Mouse (Mus musculus) neural tube, embryonic 10.5 days (tissue): ENCODE results near the gene Lipe.
"Not testable (repeated sequence)": the region's sequence is repeated elsewhere in the genome, so short reads cannot be mapped to it uniquely, and the experiment has no call there.

Source experiments
- DNase-seq: peaks from one replicate; pipeline ENCODE4 v3.0.0-alpha.2; 2017; ENCODE audit warnings: low spot score; ENCODE audit errors: extremely low spot score

The Lipe gene

GRCm38 (mm10) chr7:25398610-25399009, at the start of gene Lipe:
TSS of gene Lipe (minus strand) at chr7:25398710.
- DNase-seq = no peak

DNA sequence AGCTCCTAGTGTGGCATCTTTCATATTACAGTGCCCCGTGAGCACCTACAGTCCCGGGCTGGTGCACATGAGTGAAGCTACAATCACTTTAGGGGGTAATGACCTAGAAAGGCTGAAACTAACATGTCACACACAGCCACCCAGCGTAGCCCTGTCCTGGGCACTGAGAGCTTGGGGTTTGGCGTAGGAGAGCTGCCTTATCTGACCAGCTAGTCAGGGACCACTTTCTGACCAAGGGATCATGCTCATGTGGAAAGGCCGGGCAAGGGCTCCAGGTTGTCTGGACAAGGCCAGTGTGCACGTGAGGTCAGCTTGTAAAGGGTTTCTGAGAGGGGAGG, 42.3 kb upstream of the Lipe start:
- DNase-seq = no peak

GRCm38 (mm10) chr7:25439978-25440815, 41.7 kb upstream of the Lipe start:
- DNase-seq = no peak

GRCm38 (mm10) chr7:25439124-25439822, 40.8 kb upstream of the Lipe start:
- no peak for DNase-seq

GRCm38 (mm10) chr7:25436704-25437103, 38.2 kb upstream of the Lipe start:
- no peak for DNase-seq

GRCm38 (mm10) chr7:25436226-25436625, 37.7 kb upstream of the Lipe start:
- no peak for DNase-seq

DNA sequence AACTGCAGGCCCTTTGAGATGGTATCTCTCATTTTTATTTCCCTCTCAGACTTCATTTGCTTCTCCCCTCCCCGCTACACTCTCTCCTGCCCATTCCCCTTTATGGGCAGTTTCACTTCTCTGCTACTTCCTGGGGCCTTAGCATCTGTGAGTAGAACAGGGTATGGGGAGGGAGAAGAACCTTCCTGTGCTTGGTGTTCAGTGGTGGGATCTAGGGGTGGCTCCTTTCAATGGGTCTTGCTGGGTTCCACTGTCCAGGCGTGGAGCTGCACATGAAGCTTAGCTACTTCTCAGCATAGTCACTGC, 37.0 kb upstream of the Lipe start:
- DNase-seq = no peak

DNA sequence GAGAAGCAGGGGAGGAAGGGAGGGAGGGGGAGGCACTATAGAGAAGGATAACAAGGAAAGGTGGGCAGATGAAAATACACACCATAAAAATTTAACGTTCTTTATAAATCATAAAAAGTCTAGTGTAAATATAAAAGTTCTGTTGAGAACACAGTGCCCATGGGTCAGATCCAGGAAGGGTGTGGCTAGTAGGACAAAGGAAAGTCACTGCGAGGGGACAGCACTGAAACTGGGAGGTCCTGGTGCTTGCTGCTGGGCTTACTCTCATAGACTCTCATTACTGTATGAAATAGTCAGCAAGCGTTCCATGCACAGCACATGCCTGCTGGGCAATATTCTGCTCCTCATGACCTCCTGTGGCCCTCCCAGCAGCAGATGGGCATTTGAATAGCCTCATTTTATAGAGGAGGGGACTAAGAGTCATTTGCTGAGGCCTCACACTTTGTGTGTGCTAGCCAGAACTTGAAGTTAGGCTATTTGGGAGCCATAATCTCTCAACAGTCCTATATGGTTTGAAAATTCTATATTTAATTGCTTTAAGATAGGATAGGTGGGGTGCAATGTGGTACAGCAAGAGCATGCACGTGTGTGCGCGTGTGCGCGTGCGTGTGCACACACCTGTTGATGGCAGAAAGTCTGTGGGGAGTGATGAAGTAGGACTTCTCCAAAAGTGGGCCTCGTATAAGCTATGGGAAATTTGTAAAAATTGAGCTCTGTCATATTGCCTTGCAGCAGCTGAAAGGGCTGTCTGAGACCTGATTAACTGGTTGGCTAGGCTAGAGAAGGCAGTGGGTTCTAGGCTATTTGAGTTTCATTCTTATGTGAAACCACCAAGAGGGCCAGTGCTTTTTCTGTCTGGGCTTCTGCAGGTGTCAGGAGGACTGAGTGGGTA, 36.4 kb upstream of the Lipe start:
- DNase-seq = no peak

- DNase-seq = no peak
Observed at GRCm38 (mm10) chr7:25433781-25434560, 35.5 kb upstream of the Lipe start.

DNA sequence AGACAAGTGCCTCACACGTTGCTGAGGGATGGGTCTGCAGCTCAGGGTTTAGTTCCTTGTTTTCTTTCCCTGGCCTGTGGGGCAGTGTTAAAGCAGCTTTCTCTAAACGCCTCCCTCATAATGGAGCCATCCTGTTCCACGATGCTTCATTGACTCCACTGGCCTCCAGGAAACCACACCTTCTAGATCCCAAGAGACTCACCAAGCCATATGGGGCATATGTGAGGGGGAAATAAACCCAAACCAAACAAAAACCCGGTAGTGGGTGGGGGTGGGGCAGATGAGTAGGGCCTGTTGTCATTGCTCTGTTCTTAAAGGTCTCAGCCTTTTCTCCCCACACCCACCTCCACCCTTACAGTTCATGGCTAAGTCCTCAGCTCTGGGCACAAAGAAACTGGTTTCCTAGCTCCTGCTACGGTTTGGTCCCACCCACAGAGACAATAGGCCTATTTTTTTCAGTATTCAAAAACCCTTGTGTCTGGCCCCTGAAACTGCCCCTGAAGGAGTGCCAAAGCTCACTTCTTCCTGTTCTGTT, 34.6 kb upstream of the Lipe start:
- DNase-seq = no peak

DNA sequence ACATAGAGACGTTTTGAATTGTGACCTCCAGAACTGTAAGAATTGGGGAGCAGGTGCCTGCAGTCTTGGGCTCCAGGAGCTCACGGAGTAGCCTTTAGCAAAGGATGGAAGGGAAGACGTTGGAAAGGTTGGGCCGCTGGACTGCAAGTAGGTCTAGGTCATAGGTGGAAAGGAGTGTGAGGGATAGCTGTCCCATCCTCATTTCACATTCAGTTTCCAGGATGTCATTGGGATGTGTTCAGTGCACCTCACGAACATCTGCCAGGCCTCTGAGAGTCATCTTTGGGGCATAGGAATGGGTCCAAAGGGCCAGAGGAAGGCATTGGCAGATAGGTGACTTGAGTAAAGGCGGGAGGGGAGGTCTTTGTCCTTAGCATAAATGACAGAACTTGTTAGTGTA, 33.9 kb upstream of the Lipe start:
- DNase-seq = no peak

DNA sequence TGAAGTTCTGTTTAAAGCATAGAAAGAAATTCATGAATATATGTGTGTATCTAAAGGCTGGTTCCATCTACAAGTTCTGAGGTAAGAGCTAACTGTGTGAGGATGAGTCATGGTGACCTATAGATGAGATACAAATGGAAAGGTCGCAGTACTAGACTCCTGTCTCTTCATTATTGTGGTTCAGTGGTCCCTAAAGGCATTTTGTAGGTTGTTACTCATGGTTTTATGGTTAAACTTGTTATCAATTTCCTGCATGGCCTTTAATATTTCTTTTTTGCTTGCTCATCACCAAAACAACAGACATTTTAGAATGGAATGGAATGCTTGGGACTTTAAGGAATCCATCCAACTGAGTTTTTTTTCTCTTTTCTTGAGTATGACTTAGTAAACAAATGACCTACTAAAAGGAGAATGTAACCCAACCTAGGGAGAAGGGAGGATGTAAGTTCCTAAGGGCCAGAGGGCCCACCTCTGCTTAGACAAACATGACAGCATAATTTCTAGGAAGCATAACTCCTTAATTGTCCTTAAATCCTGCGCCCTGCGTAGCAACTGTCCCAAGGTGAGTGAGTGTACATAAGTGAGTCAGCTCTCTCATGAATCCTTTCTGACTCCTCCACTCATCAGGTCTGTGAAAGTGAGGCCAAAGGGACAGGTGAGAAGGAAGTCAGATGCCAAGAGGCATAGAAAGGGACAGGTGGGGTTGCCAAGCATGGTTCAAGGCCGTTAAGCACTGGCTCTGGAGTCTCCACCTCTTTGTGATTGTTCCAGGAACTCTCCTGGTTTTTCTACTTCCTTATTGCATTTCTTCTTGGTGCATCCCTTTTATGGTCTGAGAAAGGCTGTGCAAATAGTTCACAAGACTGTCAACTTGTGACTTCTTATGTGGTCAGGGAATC, 31.6 kb upstream of the Lipe start:
- no peak for DNase-seq

- no peak for DNase-seq
Observed at GRCm38 (mm10) chr7:25428321-25428720, 29.8 kb upstream of the Lipe start.

DNA sequence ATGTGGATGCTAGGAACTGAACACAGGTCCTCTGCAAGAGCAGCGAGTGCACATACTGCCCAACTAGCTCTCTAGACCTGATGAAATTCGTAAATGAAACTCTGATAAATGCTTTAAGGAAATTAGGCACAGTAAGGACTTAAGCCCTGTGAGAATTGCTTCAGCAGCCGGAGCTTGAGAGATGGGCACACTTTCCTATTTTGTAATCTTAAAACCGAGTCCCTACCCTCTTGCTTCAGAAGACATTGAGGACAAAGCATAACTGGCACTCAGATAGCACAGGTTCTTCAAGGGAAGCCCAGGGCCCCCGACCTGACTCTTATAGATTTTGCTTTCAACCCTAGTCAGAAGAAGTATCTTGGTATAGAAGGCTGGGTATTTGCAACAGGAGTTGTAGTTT, 28.6 kb upstream of the Lipe start:
- no peak for DNase-seq

DNA sequence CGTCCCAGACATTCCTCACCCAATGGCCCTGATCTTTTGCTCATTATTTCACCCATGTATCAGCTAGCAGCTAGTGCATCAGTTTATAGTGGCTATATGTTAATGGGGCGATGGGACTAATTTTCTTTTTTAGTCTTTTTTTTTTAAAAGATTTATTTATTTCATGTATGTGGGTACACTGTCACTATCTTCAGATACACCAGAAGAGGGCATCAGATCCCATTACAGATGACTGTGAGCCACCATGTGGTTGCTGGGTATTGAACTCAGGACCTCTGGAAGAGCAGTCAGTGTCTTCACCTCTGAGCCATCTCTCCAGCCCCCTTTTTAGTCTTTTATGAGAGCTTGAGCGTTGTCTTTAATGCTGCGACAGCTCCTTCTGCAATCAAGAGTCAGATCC, 27.9 kb upstream of the Lipe start:
- not testable (repeated sequence) for DNase-seq

DNA sequence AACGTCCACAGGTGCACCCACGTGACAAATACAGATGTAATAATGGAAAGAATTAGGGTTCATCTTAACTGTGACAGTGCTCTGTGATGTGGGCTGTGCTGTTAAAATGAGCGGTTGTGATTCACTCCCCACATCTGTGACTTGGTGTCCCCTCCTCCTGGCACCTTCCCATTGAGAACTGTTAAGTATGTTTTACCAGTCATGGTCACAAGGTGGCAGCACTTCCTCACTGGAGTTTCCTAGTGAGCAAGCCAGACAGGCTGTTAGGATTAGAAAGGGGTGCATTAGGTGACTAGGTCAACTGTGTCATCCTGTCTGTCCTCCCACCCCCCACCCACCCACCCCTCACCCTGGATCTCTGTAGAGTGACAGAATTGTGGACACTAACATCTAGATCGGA, 25.9 kb upstream of the Lipe start:
- DNase-seq = peak; percentile 80

GRCm38 (mm10) chr7:25422286-25422841, 23.9 kb upstream of the Lipe start:
- DNase-seq = no peak

DNA sequence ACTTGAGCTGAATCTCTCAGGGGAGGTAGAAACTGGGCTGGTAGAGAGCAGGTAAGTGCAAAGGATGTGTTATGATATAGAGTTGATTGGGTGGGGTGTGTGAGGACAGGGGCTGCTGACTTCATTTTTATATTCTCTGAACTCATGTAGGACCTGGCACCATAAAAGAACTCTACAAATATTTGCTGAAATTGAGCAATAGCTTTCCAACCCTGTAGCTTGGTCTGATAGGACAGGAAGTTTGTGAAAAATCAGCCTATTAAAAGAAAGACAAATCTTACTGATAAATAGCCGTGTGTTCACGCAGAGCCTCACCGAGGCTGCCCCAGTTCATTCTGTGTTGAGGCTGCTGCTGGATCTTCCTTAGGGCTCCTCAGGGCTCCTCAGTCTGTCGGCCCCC, 21.4 kb upstream of the Lipe start:
- no peak for DNase-seq

DNA sequence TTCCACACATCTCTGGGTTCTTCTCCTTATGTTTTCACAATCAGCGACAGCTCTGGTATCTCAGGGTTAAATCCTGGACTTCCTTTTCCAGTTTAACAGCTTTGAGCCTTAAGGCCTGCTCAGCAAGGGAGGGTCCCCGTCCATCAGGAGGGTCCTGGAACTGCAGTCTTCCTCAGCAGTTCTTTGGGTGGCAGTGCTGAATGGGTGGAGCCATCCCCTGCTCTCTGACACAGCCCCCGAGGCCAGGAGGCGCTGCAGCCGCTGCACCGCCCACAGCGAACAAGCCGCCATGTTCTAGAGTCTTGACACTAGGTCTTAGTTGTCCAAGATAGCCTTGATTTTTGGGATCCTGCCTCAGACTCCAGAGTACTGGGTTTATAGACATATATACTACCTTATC, 21.0 kb upstream of the Lipe start:
- no peak for DNase-seq

DNA sequence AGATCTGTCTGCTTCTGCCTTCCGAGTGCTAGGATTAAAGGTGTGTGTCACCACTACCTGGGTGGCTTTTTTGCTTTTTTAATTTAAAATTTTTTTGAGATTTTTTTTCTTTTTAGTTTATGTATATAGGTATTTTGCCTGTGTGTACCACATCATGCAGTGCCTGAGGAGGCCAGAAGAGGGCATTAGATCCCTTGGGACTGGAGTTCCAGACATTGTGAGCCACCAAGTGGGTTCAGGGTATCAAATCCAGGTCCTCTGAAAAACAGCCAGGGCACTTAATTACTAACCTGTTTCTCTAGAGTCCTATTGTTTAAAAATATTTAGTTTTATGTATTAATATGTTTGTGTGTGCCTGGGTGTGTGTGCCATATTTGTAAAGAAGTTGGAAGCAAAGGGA, 19.1 kb upstream of the Lipe start:
- DNase-seq = peak; percentile 40
